Mouse (Mus musculus): ENCODE results near the gene Arhgef11. TPM values are rescaled to one million over a fixed set of nuclear protein-coding genes. Genes with fewer than 3 reads are reported as not detected.
"Not testable (repeated sequence)": the region's sequence is repeated elsewhere in the genome, so short reads cannot be mapped to it uniquely, and the experiment has no call there.

Arhgef11 gene
- polyA plus RNA-seq (2012; ENCODE audit: insufficient read depth, insufficient read length, missing spikeins), result 21.8 and 25.5 TPM in 2 replicates

DNA sequence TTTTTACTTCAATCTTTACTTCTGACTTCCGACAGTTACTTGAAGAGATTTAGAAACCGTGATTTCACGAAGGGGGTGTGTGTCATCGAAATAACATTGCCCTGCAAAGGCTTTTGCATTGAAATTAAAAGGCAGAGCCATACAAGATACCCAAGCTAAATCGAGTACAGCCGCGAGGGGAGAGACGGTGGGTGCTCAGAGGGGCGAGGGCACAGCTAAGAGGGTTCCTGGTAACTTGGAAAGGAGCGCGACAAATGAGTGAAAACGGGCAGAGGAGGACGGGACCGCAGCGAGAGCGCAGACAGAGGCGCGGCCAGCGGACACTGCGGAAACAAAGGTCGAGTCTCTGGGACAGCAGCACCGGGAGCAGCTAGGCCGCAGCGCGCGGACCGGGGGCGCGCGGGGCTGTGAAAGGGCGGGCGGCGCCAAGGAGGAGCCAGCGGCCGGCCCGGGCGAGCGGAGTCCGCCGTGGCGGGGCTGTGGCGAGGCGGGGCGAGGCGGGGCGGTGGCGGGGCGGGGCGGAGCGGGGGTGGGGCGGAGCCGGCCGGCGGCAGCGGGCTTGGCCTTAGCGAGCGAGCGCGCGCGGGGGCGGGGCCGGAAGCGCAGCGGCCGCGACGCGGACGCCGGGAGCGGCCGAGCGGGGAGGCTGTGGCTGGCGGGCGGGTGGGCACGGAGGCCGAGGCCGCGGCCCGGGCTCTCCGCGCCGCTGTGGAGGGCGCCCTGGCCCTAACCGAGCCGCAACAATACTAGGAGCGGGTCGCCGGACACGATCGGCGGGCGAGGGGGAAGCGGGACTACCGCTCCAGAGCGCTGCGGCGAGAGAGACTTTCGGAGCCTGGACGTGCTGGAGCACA is at the start of gene Arhgef11:
TSS of gene Arhgef11 (plus strand) at position 603 of the 854 bp plus-strand sequence.
- peaks cover 29% of the 10 kb centered on the region for H3K4me1 ChIP-seq (ENCODE audit: control insufficient read depth, insufficient read depth, low read length)
- peak within 1 kb of the TSS; percentile 97 for H3K4me3 ChIP-seq (ENCODE audit: insufficient read depth, low read length)
- H3K27ac ChIP-seq (ENCODE audit: insufficient read depth, low read depth, low read length), result peak within 1 kb of the TSS; percentile 79
- TF ChIP-seq POLR2A (IDR thresholded peaks at IDR 0.05; ENCODE audit: borderline replicate concordance, low read depth, low read length), result peak; percentile 47; the same call in 1 of the 2 replicates
- no peak for TF ChIP-seq CTCF (IDR thresholded peaks at IDR 0.05; ENCODE audit: low read depth, low read length)

DNA sequence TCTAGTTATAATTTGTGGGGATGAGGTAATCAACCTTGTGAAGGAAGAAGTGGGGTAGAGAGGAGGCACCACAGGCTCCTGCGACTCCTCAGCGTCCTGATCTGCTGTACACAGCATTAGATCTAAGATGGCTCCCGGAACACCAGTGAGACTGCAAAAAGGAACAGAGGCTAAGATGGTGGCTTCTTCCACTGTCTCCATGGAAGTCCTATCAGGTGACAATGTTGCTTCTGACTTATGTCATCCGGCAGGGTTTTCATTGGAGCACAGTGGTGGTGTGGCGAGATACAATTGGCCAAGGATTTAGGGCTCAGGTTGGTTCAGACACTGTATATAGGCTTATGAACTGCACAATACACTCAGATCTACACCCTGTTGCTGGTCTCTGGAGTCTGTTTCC is 48.7 kb upstream of the Arhgef11 start:
- TF ChIP-seq POLR2A (IDR thresholded peaks at IDR 0.05; ENCODE audit: borderline replicate concordance, low read depth, low read length), result no peak
- TF ChIP-seq CTCF (IDR thresholded peaks at IDR 0.05; ENCODE audit: low read depth, low read length), result no peak
- Histone ChIP-seq H3K4me1 (ENCODE audit: control insufficient read depth, insufficient read depth, low read length) (peaks cover 20% of the 10 kb centered on the region), H3K27ac (ENCODE audit: insufficient read depth, low read depth, low read length) (no peak overlapping the region), H3K4me3 (ENCODE audit: insufficient read depth, low read length) (no peak overlapping the region)

DNA sequence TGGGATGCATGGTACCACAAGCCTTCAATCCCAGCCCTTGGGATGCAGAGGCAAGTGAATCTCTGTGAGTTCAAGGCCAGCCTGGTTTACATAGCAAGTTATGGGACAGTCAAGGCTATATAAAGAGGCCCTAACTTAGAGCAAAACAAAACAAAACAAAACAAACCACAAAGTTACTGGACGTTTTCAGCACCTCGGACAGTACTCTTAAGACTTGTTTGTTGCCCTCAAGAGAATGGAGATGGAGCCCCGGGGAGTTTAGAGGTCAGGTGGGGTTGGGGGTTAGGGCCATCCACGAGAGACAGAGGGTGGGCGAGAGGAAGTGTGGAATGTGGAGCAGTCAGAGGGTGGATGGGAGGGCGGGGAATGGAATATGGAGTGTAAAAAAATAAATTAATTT is 41.6 kb upstream of the Arhgef11 start:
- no peak overlapping the region for H3K27ac ChIP-seq (ENCODE audit: insufficient read depth, low read depth, low read length)
- no peak overlapping the region for H3K4me3 ChIP-seq (ENCODE audit: insufficient read depth, low read length)
- H3K4me1 ChIP-seq (ENCODE audit: control insufficient read depth, insufficient read depth, low read length), result no peaks in the 10 kb centered on the region
- no peak for TF ChIP-seq POLR2A (IDR thresholded peaks at IDR 0.05; ENCODE audit: borderline replicate concordance, low read depth, low read length)
- TF ChIP-seq CTCF (IDR thresholded peaks at IDR 0.05; ENCODE audit: low read depth, low read length), result no peak

DNA sequence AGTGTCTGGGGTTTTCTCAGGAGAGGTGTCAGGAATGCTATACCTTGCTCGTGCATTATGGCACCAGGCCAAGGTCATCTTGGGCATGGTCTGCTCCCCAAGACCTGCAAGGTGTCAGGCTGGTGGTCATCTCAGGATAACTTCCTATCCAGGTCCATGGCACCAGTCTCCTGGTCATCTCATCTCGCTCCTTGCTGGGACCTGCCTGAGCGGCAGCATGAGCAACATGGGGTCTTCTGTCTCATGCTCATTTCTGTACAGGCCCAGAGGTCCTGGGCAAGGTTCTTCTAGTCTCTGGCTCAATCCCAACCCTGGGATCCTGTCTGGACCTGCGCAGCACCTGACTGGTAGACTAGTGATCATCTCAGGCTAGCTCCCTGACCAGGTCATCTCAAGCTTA is 35.1 kb upstream of the Arhgef11 start:
- no peak overlapping the region for H3K27ac ChIP-seq (ENCODE audit: insufficient read depth, low read depth, low read length)
- H3K4me3 ChIP-seq (ENCODE audit: insufficient read depth, low read length), result no peak overlapping the region

GRCm38 (mm10) chr3:87593793-87594192 is 23.6 kb upstream of the Arhgef11 start:
- Histone ChIP-seq H3K4me1 (ENCODE audit: control insufficient read depth, insufficient read depth, low read length) (no peaks in the 10 kb centered on the region), H3K4me3 (ENCODE audit: insufficient read depth, low read length) (no peak overlapping the region), H3K27ac (ENCODE audit: insufficient read depth, low read depth, low read length) (no peak overlapping the region)
- TF ChIP-seq POLR2A (IDR thresholded peaks at IDR 0.05; ENCODE audit: borderline replicate concordance, low read depth, low read length) (no peak), CTCF (IDR thresholded peaks at IDR 0.05; ENCODE audit: low read depth, low read length) (no peak)

More for the DNA sequence above, 35.1 kb upstream of the Arhgef11 start:
- TF ChIP-seq CTCF (IDR thresholded peaks at IDR 0.05; ENCODE audit: low read depth, low read length) (no peak), POLR2A (IDR thresholded peaks at IDR 0.05; ENCODE audit: borderline replicate concordance, low read depth, low read length) (no peak)
- H3K4me1 ChIP-seq (ENCODE audit: control insufficient read depth, insufficient read depth, low read length), result no peaks in the 10 kb centered on the region

DNA sequence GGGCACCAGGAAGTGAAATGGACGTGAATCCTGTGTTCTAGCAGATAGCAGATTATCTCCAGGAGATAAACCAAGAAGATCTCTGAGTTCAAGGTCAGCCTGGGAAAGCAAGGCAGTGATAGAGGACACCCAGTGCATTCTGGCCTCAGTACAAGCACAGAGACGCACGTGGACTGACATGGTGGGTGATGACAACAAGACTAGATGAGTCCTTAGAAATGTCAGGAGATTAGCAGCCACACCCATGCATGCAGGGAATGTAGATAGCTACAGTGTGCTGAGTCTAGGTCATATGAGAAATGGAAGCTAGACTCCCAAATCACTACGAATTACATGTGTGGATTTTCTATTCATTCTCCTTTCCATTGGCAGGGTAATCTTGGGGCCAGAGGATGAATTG is 22.0 kb upstream of the Arhgef11 start:
- not testable (repeated sequence) for H3K27ac ChIP-seq (ENCODE audit: insufficient read depth, low read depth, low read length); H3K4me1 ChIP-seq (ENCODE audit: control insufficient read depth, insufficient read depth, low read length); H3K4me3 ChIP-seq (ENCODE audit: insufficient read depth, low read length)

DNA sequence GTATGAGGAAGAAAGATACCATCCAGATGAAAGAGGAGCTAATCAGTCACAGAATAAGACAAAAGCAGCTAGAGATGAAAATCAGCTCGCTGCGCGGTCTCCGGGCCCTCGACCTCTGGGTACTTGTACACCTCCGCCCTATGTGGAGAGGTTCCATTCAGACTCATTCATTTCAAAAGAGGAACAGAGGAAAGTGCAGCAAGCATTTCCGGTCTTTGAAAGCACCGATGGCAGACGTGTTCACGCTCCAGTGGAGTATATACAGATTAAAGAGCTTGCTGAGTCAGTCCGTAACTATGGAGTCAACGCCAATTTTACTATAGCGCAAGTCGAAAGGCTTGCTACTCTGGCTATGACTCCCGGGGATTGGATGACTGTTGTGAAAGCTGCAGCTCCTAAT is 16.3 kb upstream of the Arhgef11 start:
- not testable (repeated sequence) for H3K4me3 ChIP-seq (ENCODE audit: insufficient read depth, low read length); H3K27ac ChIP-seq (ENCODE audit: insufficient read depth, low read depth, low read length); H3K4me1 ChIP-seq (ENCODE audit: control insufficient read depth, insufficient read depth, low read length)

GRCm38 (mm10) chr3:87616354-87616753 is 1.0 kb upstream of the Arhgef11 start:
- H3K27ac ChIP-seq (ENCODE audit: insufficient read depth, low read depth, low read length), result no peak overlapping the region
- H3K4me3 ChIP-seq (ENCODE audit: insufficient read depth, low read length), result no peak overlapping the region
- TF ChIP-seq POLR2A (IDR thresholded peaks at IDR 0.05; ENCODE audit: borderline replicate concordance, low read depth, low read length) (no peak), CTCF (IDR thresholded peaks at IDR 0.05; ENCODE audit: low read depth, low read length) (no peak)

DNA sequence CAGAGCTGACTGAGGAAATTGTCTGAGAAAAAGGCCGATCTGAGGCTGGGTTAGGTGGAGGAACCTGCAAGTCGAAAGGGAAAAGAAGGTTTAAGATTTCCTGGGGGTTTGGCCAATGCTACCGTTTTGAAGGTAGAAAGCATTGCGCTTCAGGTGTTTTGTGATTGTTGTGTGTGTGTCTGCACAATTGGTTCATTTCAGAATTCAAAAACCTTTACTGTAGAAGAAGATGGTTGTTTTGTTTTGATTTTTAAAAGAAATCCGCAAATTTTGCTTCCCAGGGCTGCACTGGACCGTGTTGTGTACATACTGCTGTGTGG is 412 bp downstream of the Arhgef11 start:
- H3K4me3 ChIP-seq (ENCODE audit: insufficient read depth, low read length), result peak overlapping the region; percentile 97
- peak overlapping the region; percentile 79 for H3K27ac ChIP-seq (ENCODE audit: insufficient read depth, low read depth, low read length)
- no peak for TF ChIP-seq CTCF (IDR thresholded peaks at IDR 0.05; ENCODE audit: low read depth, low read length)
- TF ChIP-seq POLR2A (IDR thresholded peaks at IDR 0.05; ENCODE audit: borderline replicate concordance, low read depth, low read length), result no peak
- peaks cover 29% of the 10 kb centered on the region for H3K4me1 ChIP-seq (ENCODE audit: control insufficient read depth, insufficient read depth, low read length)

More at GRCm38 (mm10) chr3:87616354-87616753, 1.0 kb upstream of the Arhgef11 start:
- H3K4me1 ChIP-seq (ENCODE audit: control insufficient read depth, insufficient read depth, low read length), result peaks cover 28% of the 10 kb centered on the region

- H3K4me3 ChIP-seq (ENCODE audit: insufficient read depth, low read length), result peak overlapping the region; percentile 97
- TF ChIP-seq CTCF (IDR thresholded peaks at IDR 0.05; ENCODE audit: low read depth, low read length), result no peak
- no peak for TF ChIP-seq POLR2A (IDR thresholded peaks at IDR 0.05; ENCODE audit: borderline replicate concordance, low read depth, low read length)
- H3K4me1 ChIP-seq (ENCODE audit: control insufficient read depth, insufficient read depth, low read length), result peaks cover 29% of the 10 kb centered on the region
- no peak overlapping the region for H3K27ac ChIP-seq (ENCODE audit: insufficient read depth, low read depth, low read length)
Measured at GRCm38 (mm10) chr3:87618240-87618639, 881 bp downstream of the Arhgef11 start.

Data from bone marrow macrophage, adult 2 months (primary cell).